Mouse (Mus musculus) liver, embryonic 15.5 days (tissue): ENCODE measurements around the gene Tom1l1. TPM values are rescaled to one million over a fixed set of nuclear protein-coding genes. Genes with fewer than 3 reads are reported as not detected.

Source experiments
- ATAC-seq: fragments of 200-750 bp; cut with Nextera tagmentation; 2 replicates; pipeline ENCODE4 v1.8.0; 2017; ENCODE audit warnings: moderate number of reproducible peaks, mild to moderate bottlenecking, moderate library complexity; ENCODE audit not compliant: insufficient read depth
- H3K27ac ChIP-seq: fragments of 300-500 bp; sonication (generic); replicated peaks from 2 replicates; pipeline ENCODE4 v1.5.1; 2015; ENCODE audit warnings: mild to moderate bottlenecking, inconsistent platforms
- H3K27me3 ChIP-seq: fragments of 300-500 bp; sonication (generic); 2 replicates; pipeline ENCODE4 v1.6.1; 2015; ENCODE audit warnings: mild to moderate bottlenecking, inconsistent platforms
- H3K36me3 ChIP-seq: fragments of 300-500 bp; sonication (generic); replicated peaks from 2 replicates; pipeline ENCODE4 v1.6.1; 2015; ENCODE audit warnings: moderate library complexity, mild to moderate bottlenecking, inconsistent platforms
- H3K4me1 ChIP-seq: fragments of 300-500 bp; sonication (generic); replicated peaks from 2 replicates; pipeline ENCODE4 v1.6.1; 2015; ENCODE audit warnings: inconsistent platforms
- H3K4me2 ChIP-seq: fragments of 300-500 bp; sonication (generic); 2 replicates; pipeline ENCODE4 v1.6.1; 2015; ENCODE audit warnings: moderate library complexity, mild to moderate bottlenecking, inconsistent platforms
- H3K4me3 ChIP-seq: fragments of 300-500 bp; sonication (generic); replicated peaks from 2 replicates; pipeline ENCODE4 v1.5.1; 2015; ENCODE audit warnings: mild to moderate bottlenecking, inconsistent platforms
- H3K9ac ChIP-seq: fragments of 300-500 bp; sonication (generic); 2 replicates; pipeline ENCODE4 v1.6.1; 2015; ENCODE audit warnings: moderate library complexity, mild to moderate bottlenecking, inconsistent platforms
- H3K9me3 ChIP-seq: fragments of 300-500 bp; sonication (generic); replicated peaks from 2 replicates; pipeline ENCODE4 v1.6.1; 2016; ENCODE audit warnings: inconsistent platforms
- WGBS: fragments of 180-500 bp; shearing (Covaris S2); methylation state at CpG from one replicate; pipeline ENCODE4 v1.1.7; 2015; ENCODE audit warnings: mixed read lengths; ENCODE audit not compliant: insufficient replicate concordance; 5-methylcytosine and 5-hydroxymethylcytosine counted together
- polyA plus RNA-seq: library from polyadenylated mRNA; unstranded; fragments of >200 nt; fragmentation: Nextera tagmentation; extraction: Ambion mirVana; gene quantifications from 2 replicates; pipeline ENCODE4 v1.2.1, GENCODE M21; 2015

Gene Tom1l1
- polyA plus RNA-seq, 1 experiment from 2014 or later: 53.4 TPM

DNA sequence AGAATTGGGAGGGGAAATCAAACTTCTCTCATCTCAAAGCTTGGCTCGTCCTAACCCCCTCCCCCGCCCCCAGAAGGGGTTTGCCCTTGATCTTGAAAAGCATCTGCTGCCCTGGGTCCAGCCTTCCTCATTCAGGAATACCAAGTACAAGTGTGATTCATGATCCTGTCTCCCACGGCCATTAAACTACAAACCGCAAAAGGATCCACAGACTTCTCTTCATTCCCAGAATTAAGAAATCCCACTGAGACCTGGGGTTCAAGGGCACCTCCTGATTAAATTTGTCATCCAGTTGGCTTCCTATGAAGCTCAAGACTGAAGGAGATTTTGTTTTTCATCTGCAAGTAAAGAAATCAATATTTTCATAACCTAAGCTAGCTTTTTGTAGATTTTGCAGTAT, 6.0 kb upstream of the Tom1l1 start:
- no peak overlapping the region for H3K4me3 ChIP-seq
- no peaks in the 10 kb centered on the region for H3K36me3 ChIP-seq
- no peak overlapping the region for H3K4me2 ChIP-seq
- no peak overlapping the region for H3K27ac ChIP-seq
- no peaks in the 10 kb centered on the region for H3K9me3 ChIP-seq
- H3K27me3 ChIP-seq: peaks cover 27% of the 10 kb centered on the region
- ATAC-seq: no peak
- H3K9ac ChIP-seq: no peak overlapping the region
- H3K4me1 ChIP-seq: peaks cover 15% of the 10 kb centered on the region
- 48% methylated on average over 4 of the region's 4 CpGs for WGBS

DNA sequence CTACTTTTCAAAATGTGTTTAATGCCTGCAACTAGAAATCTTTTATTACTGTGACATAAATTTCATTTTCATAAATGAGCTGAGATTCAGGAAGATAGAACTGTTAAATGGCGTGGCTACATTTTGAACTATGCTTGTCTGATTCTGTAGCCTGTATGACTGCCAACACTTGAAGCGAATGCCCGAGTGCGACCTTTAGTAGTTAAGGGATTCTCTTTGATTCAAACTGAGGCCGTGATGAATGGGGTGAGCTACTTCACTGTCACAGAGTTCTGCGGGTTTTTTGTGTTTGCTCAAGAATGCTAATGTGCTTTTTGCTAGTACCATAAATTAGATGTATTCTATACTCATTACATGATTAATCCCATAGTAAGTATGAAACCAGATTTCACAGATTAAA, 2.2 kb upstream of the Tom1l1 start:
- 78% methylated on average over 6 of the region's 6 CpGs for WGBS
- H3K9ac ChIP-seq: no peak overlapping the region
- ATAC-seq: no peak
- H3K4me2 ChIP-seq: no peak overlapping the region
- H3K4me3 ChIP-seq: no peak overlapping the region
- peaks cover 17% of the 10 kb centered on the region; the same call in 1 of the 2 replicates for H3K27me3 ChIP-seq
- no peaks in the 10 kb centered on the region for H3K9me3 ChIP-seq
- H3K4me1 ChIP-seq: peaks cover 35% of the 10 kb centered on the region
- no peaks in the 10 kb centered on the region for H3K36me3 ChIP-seq
- no peak overlapping the region for H3K27ac ChIP-seq

- peaks cover 49% of the 10 kb centered on the region for H3K4me1 ChIP-seq
- peak overlapping the region; percentile 81 for H3K9ac ChIP-seq
- peak overlapping the region; percentile 94 for H3K4me2 ChIP-seq
- WGBS: under 1% methylated on average over 17 of the region's 17 CpGs
- peak overlapping the region; percentile 81 for H3K27ac ChIP-seq
- H3K36me3 ChIP-seq: peaks cover 27% of the 10 kb centered on the region
- no peaks in the 10 kb centered on the region for H3K9me3 ChIP-seq
- H3K27me3 ChIP-seq: no peaks in the 10 kb centered on the region
- ATAC-seq: peak; percentile 79
- H3K4me3 ChIP-seq: peak overlapping the region; percentile 84
Measured at GRCm38 (mm10) chr11:90687040-90687439, 1.1 kb downstream of the Tom1l1 start.

GRCm38 (mm10) chr11:90686287-90687025, 1.7 kb downstream of the Tom1l1 start:
- peak; percentile 70 for ATAC-seq
- Histone ChIP-seq H3K36me3 (peaks cover 31% of the 10 kb centered on the region), H3K27me3 (no peaks in the 10 kb centered on the region), H3K27ac (peak overlapping the region; percentile 81), H3K4me2 (peak overlapping the region; percentile 94), H3K9me3 (no peaks in the 10 kb centered on the region), H3K9ac (peak overlapping the region; percentile 81), H3K4me1 (peaks cover 46% of the 10 kb centered on the region), H3K4me3 (peak overlapping the region; percentile 84)
- WGBS: 59% methylated on average over 13 of the region's 13 CpGs

DNA sequence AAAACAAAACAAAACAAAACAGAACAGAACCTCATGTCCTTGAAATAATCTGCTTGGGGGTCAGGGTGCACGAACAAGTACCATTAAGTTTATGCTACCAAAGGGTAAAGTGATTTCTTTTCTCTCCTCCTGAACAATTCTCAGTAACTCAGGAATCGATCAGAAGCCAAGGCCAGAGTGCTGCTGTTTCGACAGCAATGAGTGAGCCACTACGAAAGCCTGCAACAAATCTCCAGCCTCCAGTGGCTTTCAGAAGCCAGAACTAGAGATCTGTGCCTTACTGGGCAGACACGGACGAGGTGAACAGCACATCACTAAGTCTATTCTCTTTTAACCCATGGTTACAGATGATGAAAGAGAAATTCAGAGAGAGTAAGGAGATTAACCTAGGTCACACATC, 3.0 kb downstream of the Tom1l1 start:
- Histone ChIP-seq H3K36me3 (peaks cover 44% of the 10 kb centered on the region), H3K9me3 (no peaks in the 10 kb centered on the region), H3K27ac (no peak overlapping the region), H3K4me1 (peaks cover 38% of the 10 kb centered on the region), H3K27me3 (no peaks in the 10 kb centered on the region), H3K4me2 (peak overlapping the region; percentile 94), H3K4me3 (0 out of 2 replicates have a peak overlapping the region, but pooled peaks have one; percentile 84), H3K9ac (peak overlapping the region; percentile 20; the same call in 1 of the 2 replicates)
- 60% methylated on average over 6 of the region's 6 CpGs for WGBS
- ATAC-seq: no peak

DNA sequence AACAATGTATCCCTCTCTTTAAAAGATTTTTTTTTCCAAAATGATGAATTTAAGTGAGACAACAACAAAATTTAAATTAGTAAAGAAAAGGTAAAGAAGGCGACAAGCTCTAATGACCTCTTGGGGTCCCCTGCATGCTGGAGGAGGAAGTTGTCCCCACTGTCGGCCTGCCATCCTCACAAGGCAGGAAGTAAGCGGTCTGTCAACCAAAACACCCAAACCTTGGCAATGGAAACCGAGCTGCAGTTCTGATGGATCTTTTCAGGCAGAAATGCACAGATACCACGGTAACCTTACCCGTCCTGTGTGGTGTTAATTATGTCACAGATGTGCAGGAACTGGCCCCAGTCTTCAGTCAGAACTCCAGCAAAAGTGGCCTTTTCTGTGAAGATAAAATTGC, 3.4 kb downstream of the Tom1l1 start:
- H3K36me3 ChIP-seq: peaks cover 48% of the 10 kb centered on the region
- H3K9ac ChIP-seq: no peak overlapping the region
- H3K4me3 ChIP-seq: no peak overlapping the region
- ATAC-seq: no peak
- no peaks in the 10 kb centered on the region for H3K27me3 ChIP-seq
- H3K4me1 ChIP-seq: peaks cover 38% of the 10 kb centered on the region
- H3K9me3 ChIP-seq: no peaks in the 10 kb centered on the region
- 36% methylated on average over 6 of the region's 6 CpGs for WGBS
- peak overlapping the region; percentile 94 for H3K4me2 ChIP-seq
- no peak overlapping the region for H3K27ac ChIP-seq

DNA sequence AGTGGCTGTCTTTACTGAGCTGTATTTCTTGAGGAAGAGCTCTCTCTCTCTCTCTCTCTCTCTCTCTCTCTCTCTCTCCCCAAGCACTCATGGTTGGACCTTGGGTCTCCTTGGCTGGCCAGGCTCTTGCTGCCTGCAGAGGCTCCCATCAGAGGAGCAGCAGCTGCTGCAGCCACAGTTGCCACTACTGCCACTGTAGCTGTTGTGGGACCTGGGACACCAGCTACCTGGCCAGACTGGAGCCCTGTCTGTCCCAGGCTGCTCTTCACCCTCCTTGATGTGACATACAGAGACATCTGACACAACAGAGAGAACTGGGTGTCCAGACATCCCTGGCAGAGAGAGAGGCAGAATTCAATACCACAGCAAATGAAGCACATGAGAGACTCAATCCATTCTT, 7.0 kb downstream of the Tom1l1 start:
- no peaks in the 10 kb centered on the region for H3K9me3 ChIP-seq
- no peaks in the 10 kb centered on the region for H3K27me3 ChIP-seq
- ATAC-seq: no peak
- H3K4me3 ChIP-seq: no peak overlapping the region
- peaks cover 47% of the 10 kb centered on the region for H3K4me1 ChIP-seq
- no peak overlapping the region for H3K27ac ChIP-seq
- no peak overlapping the region for H3K4me2 ChIP-seq
- peaks cover 78% of the 10 kb centered on the region for H3K36me3 ChIP-seq
- H3K9ac ChIP-seq: no peak overlapping the region

DNA sequence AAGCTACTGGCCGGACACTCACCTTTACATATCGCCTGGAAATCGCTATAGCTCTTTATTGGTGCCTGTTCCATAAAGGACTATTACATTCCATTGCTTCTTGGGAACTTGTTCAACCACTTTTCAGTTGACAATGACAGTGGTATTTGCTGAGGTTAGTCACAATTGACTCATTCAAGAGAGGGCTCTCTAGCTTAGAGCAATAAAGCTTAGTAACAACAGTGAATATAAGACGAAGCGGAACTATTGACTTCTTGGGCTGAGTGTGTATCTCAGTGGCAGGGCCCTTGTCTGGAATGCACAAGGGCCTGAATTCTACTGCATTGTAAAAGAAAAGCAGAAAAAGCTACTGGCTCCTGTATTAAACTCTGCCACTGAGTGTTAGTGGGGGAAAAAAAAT, 9.6 kb downstream of the Tom1l1 start:
- Histone ChIP-seq H3K9me3 (no peaks in the 10 kb centered on the region), H3K36me3 (peaks cover 77% of the 10 kb centered on the region), H3K4me2 (peak overlapping the region; percentile 71), H3K4me1 (peaks cover 46% of the 10 kb centered on the region), H3K9ac (no peak overlapping the region), H3K27ac (peak overlapping the region; percentile 97), H3K4me3 (peak overlapping the region; percentile 64), H3K27me3 (no peaks in the 10 kb centered on the region)
- WGBS: 87% methylated on average over 5 of the region's 5 CpGs
- ATAC-seq: no peak

DNA sequence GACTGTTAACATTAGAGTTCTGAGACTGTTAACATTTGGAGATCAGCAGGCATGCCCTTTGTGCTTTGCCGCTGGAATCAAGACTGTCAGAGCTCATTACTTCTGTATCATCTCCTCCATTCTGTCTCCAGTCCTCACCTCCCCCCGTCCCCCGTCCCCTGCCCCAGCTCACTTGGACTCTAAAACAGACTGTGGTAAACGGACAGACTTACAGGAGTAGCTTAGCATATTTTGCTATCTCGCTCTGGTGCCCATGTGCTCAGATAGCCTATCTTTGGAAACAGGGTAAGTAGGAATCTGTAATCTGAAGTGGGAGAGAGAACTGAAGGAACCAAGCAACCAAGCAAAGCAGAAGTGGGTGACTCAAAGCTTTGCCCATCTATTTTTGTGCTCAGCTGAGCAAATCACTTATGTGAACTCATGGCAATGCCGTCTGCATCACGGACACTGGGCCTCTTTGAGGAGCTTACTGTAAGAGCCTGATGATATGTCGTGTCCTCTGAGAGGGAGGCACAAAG, 10.3 kb downstream of the Tom1l1 start:
- ATAC-seq: no peak
- H3K4me2 ChIP-seq: peak overlapping the region; percentile 71
- peak overlapping the region; percentile 46 for H3K9ac ChIP-seq
- peaks cover 50% of the 10 kb centered on the region for H3K4me1 ChIP-seq
- H3K9me3 ChIP-seq: no peaks in the 10 kb centered on the region
- 61% methylated on average over 8 of the region's 8 CpGs for WGBS
- H3K36me3 ChIP-seq: peaks cover 78% of the 10 kb centered on the region
- peak overlapping the region; percentile 97 for H3K27ac ChIP-seq
- H3K4me3 ChIP-seq: peak overlapping the region; percentile 64
- H3K27me3 ChIP-seq: no peaks in the 10 kb centered on the region

- H3K9me3 ChIP-seq: no peaks in the 10 kb centered on the region
- peak overlapping the region; percentile 71 for H3K4me2 ChIP-seq
- peak overlapping the region; percentile 73 for H3K9ac ChIP-seq
- WGBS: 77% methylated on average over 7 of the region's 7 CpGs
- H3K27ac ChIP-seq: peak overlapping the region; percentile 97
- H3K4me3 ChIP-seq: peak overlapping the region; percentile 64
- ATAC-seq: no peak
- no peaks in the 10 kb centered on the region for H3K27me3 ChIP-seq
- H3K4me1 ChIP-seq: peaks cover 54% of the 10 kb centered on the region
- H3K36me3 ChIP-seq: peaks cover 77% of the 10 kb centered on the region
Measured at GRCm38 (mm10) chr11:90677027-90677426, 11.1 kb downstream of the Tom1l1 start.

DNA sequence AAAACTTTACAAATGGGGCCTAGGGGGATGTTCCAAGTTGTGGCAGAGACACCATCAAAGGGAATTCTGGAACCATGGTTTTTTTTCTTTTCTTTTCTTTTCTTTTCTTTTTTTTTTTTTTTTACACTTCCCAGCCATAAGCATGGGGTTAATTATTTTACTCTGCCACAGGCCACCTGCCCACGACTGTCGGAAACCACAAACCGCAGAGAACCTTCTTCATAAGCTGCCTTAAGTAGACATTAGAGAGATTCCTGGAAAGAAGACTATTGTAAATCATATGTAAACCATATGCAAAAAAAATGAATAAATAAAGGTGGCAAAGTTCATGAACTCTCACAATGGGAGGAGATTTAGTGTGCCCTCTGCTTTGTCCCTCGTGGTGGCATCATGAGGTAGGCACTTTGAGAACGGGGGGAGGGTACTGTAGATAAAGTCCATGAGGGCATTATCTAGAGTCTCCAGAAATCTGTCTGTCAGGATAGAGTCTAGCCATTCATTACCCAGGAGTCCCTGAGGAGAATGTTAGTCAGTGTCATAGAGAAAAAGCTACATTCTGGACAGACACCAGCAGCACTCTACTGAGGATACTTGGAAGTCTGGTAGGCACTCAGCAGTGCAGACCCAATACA, 12.6 kb downstream of the Tom1l1 start:
- peak overlapping the region; percentile 64 for H3K4me3 ChIP-seq
- ATAC-seq: peak; percentile 98
- H3K27ac ChIP-seq: peak overlapping the region; percentile 97
- H3K9ac ChIP-seq: peak overlapping the region; percentile 73
- no peaks in the 10 kb centered on the region for H3K9me3 ChIP-seq
- H3K36me3 ChIP-seq: peaks cover 71% of the 10 kb centered on the region
- peaks cover 54% of the 10 kb centered on the region for H3K4me1 ChIP-seq
- WGBS: 11% methylated on average over 5 of the region's 5 CpGs
- H3K4me2 ChIP-seq: peak overlapping the region; percentile 71
- H3K27me3 ChIP-seq: no peaks in the 10 kb centered on the region
